Mouse (Mus musculus): ENCODE data around the gene Mrnip.

GRCm38 (mm10) chr11:50216724-50217366 lies 42.6 kb downstream of the Mrnip start:
- no peak for TF ChIP-seq ZC3H11A (IDR thresholded peaks at IDR 0.05; ENCODE audit: borderline replicate concordance, low read depth, low read length)
- TF ChIP-seq ZNF384 (IDR thresholded peaks at IDR 0.05; ENCODE audit: low read depth, low read length): no peak
